Mouse (Mus musculus) T-cell, adult 2 months (primary cell): ENCODE measurements around the gene Susd4.

Experiments used
- DNase-seq: peaks from one replicate; pipeline ENCODE4 v3.0.0; 2022; ENCODE audit warnings: low spot score

Gene Susd4

DNA sequence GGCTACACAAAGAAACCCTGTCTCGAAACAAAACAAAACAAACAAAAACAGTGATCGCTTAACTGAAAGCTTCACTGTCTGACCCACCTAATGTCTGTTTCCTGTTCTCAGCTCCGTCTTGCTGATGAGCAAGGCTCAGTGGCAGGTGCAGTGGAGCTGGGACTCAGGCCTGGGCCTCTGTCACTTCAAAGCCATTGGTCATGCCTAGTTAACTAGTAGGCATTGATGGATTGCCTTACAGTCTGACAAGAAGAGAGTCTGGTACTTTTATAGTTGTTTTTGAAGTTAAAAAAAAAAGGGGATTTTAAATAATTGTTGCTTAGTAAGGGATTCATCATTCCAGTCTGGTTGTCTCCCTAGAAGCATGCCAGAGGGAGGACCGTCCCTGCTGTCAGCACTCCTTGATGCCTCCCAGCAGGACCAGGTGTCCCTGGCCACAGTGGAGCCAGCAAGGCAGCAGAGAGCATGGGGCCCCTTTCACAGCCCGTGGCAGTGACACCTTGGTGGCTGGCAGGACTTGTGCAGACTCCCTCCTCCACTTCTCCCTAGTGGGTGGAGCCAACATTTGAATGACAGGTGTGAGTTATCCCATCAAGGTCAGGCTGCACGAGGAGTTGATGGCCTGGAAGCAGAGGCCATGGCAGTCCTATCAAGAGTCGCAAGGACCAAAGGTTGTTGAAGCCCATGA is 98.2 kb downstream of the Susd4 start:
- no peak for DNase-seq

DNA sequence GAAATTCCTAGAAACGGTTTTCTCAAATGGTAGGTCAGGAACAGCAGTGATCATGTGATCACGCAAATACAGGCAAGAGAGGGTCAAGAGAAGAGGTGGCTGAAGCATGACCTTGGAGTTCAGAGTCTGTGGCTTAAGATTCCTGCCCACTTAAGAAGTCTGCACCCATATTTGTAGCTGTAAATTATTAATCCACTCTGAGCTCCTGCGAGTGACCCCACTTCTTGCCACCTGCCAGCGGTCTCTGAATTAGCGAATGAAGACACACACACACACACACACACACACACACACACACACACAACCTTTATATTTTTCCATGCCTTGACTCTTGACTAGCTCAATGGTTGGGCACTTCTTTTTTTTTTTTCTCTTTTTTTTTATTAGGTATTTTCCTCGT is 99.7 kb downstream of the Susd4 start:
- DNase-seq: no peak

DNA sequence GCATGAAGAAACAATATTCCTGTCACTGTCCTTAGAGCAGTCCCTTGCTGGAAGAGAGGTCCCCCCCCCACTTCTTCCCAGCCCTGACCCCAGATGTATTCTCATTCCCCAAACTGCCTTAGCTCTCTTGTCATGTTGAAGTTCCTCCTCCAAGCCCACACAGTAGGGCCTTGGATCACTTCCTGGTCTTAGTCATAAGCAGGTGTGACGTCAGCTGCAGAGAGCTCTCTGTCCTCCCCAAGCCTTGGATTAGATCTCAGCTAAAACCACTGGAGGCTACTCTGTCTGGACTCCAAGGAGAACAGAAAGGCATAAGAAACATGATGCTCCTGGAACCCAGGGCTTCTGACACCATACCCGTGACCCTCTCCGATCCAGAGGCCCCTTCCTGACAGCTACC is 104.2 kb downstream of the Susd4 start:
- no peak for DNase-seq

- no peak for DNase-seq
Observed at GRCm38 (mm10) chr1:182868432-182869113, 104.9 kb downstream of the Susd4 start.

GRCm38 (mm10) chr1:182869114-182869456 is 105.4 kb downstream of the Susd4 start:
- no peak for DNase-seq

DNA sequence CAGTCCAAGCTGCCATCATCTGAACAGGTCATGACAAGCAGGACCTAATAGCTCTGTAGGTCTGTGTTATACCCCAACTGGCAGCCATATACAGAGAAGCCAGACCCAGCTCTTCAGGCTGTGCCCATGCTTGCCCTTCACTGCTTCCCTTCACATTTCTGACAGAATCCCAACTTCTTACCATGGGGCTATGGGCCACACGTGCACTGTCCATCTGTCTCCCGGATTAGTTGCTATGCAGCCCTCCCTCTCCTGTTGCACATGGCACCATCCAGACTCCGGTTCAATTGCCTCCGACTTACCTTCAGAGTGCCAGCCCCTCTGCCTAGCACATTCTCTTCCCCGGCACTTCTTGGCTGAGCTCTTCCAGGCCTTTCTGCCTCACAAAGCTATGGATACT is 114.5 kb downstream of the Susd4 start:
- no peak for DNase-seq

DNA sequence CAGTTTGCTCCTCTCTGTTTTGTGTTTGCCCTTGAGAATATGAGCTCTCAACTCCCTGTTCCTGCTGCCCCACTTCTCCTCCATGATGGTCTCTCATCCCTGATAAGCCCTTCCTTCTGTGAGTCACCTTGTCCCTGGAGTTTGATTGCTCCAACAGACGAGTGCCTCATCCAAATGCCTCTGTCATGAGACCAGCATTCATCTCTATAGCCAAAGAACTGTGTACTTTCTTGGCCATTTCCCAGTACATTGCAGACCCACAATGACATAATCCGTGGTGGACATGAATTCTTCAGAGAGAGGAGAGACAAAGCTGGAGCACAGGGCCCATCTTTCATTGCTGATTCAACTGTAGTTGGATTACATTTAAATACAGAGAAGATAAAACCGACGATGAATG is 115.1 kb downstream of the Susd4 start:
- no peak for DNase-seq

GRCm38 (mm10) chr1:182881246-182881645 is 117.6 kb downstream of the Susd4 start:
- DNase-seq: no peak

DNA sequence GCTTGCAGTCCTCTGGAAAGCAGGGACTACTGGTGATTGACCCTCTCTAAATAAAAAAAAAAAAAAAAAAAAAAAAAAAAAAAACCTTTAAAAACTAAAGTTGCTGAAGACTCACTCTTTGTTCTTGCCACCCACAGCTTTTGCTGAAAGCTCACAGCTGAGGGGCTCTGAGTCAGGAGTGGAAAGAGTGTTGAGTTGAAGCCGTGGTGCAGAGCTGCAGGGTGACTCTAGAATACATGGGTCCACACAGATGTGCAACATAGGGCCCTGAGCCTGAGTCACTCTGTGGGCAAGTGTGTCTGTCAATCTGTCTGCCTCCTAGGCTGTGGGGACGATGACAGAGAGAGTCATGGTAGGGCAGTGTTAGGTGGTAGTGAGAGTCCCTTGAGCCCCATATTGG is 119.0 kb downstream of the Susd4 start:
- no peak for DNase-seq

DNA sequence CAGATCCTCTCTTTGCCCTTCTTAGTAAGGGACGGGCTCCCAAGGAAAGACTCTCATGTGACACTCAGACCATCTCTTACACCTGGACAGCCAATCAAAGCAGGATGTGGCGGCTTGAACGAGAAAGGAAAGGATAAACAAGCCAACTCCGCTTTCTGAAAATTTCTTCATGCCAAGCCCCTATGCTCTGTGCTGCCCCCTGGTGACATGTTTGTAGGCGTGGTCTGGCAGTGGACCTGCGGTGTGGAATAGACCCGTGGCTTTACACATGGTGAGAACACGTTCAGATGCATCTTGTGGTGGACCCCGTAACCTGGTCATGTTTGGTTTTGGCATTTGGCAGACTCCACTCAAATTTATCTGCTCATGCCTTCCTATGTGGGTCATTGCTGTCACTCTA is 132.0 kb downstream of the Susd4 start:
- DNase-seq: peak; percentile 4

DNA sequence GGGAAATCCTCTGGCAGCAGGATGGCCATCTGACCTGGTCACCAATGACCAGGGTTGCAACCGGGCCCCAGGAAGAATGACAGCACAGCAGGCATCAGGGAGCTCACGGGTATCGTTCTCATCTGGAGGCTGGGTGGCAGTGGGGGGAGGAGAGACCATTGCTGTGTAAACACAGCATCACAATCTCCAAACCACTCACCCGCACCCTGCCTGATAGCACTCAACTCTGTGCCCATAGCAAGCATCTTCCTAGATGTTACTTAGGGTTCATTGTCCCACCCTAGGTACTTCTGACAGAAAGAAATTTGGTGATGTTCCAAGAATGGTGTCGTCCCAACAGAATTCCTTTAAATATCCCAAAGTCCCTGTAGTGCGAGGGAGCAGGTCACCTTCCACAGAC is 133.4 kb downstream of the Susd4 start:
- no peak for DNase-seq

DNA sequence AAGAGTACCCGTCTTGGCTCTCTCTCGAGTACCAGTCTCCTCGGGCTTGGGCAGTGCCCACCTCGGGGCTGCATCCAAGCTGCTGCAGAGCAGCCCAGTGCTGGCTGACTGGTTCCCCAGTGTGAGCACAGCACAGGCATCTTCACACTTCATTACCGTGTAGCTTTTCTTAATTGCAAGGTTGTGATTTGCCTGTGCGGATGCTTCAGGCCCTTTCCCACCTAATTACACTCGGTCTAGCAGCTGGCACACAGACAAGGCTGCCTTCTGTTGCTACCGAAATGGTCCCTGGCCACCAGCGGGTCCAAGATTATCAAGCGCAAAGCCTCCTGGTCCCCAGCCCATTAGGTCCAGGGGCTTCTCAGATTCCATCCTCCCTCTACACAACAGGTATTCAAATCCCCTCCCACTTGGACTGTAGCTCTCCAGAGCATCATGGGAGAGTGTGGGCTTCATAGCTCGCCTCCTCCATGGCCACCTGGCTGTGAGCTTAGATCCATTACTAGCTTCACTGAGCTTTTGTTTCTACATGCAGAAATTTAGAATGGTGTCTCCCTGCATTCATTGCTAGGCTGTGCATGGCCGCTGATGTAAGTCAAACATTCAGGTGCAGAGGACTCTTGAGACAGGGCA is 134.0 kb downstream of the Susd4 start:
- no peak for DNase-seq

DNA sequence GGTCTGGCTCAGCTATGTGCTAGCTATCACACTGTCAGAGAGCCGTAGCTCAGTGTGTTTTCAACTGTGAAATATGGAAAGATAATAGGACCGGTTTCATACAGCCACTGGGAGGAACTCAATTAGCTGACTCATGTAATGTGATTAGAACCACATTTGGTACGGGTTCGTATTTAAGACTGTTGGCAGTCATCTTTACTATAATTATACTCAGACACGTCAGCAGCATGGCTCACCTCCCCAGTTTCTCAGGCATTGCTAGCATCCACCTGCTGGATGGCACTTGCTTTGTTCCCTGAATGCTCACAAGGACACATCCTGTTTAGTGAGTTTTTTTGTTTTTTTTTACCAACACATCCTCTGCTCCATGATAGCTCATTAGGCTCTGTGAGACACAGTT is 138.4 kb downstream of the Susd4 start:
- DNase-seq: no peak

- no peak for DNase-seq
Observed at GRCm38 (mm10) chr1:182902906-182903305, 139.2 kb downstream of the Susd4 start.

- no peak for DNase-seq
Observed at GRCm38 (mm10) chr1:182905669-182906068, 142.0 kb downstream of the Susd4 start.

DNA sequence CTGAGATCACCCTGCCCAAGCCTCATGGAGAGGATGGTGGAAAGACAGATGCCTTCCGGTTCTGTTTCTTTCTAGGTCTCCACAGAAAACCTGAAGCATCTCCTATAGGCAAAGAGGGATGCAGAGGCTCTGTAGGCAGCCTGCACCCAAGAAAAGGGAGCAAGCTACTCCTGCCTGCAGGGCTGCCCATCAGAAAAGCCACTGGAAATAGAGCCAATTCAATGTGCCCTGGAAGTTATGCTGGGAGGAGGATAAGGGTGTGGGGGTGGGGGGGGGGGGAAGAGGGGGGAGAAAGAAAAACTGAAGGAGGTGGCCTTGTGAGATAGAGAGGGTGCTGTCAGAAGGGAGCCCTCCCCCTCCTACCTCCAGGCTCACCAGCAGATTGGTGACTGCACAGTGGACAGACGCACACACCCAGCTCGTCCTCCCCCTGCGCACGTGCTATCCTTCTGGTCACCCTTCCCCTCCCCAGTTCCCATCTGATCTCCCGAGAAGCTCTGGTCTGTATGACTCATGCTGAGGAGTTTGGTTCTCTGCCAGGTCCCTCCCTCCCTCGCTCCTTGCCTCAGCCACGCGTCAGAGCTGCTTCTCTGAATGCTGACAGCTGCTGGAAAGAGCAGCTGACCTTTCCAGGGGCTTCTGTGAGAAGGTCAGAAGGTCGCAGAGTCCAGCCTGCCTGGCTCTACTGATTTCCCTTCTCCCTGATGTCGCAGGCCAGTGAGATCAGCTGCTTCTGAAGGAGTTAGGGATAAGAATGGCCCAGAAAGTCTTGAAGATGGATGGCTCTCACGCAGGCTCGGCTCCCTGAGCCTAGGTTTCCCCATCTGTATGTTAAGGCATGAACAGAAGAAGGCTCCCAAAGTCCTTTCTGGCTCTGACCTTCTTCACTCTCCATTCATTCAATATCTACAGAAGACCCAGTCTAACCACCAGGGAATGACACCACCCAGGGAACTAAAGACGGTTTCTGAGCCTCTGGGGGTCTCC is 144.7 kb downstream of the Susd4 start:
- DNase-seq: no peak

DNA sequence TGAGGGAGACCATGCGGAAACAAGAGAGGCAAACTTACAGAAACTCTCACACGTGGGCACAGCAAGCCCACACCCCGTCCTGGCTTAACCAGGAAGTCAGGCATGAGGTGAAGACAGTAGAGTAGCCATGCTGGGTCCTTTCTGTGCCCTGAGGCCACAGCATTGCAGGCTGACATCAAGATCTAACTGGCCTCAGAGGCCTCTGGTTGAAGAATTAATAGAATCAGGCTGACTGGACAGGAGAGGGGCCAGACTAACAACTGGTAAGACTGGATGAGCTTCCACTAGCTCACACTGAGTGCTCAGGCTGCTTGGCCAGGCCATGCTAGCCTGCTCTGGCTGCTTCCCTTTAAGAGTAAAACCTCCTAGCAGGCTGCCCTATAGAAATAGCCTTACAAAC is 145.4 kb downstream of the Susd4 start:
- no peak for DNase-seq

DNA sequence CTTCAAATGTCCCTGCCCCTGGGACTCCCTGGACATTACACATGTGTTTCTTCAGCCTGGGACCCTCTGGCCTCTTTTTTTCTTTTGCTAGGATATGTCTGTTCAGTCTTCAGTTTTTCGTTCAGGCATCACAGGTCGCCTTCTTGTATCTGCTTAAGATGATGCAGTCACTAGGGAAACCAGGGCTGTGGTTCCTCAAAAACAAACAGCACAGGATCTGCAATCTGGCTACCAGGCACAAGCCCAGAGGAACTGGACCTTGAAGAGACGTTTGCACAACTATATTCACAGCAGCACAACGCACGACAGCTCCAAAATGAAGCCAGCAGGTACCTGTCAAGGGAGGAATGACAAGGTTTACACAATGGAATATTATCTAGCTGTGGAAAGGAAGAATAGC is 145.9 kb downstream of the Susd4 start:
- no peak for DNase-seq

DNA sequence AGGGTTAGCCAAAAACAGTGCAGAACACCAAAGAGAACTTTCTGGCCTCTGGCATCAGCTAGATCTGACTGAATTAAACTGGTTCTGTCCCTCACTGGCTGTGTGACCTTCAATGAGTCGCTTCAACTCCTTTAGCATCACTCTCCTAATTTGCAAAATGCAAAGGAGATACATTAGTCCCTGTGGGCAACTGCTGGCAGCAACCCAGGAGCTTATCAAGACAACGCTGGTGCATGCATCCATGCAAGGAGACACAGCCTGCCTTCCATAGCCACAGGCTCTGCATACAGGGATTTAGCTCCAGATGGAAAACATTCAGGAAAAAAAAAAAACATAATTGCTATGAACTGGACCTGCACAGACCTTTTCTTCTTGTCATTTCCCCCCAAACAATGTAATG is 148.9 kb downstream of the Susd4 start:
- DNase-seq: no peak

- no peak for DNase-seq
Observed at GRCm38 (mm10) chr1:182914121-182914908, 150.7 kb downstream of the Susd4 start.

DNA sequence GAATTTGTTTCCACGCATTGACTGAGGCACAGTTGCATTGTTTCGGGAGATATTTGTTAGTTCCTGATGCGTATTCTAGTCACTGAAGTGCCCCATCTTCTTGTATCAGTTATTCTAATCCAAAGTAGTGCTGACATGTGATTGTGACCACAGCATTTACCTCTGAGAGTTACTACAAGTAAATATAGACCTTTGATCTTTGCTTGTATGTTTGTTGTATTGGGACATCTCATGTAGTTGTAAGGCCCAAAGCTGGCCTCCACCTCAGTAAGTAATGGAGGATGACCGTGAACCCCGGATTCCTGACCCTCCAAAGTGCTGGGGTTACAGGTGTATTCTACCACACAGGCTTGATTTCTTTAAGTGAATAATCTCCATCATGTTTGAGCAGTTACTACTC is 152.5 kb downstream of the Susd4 start:
- no peak for DNase-seq
